Mouse (Mus musculus): Measurements from ENCODE around the gene Wnt2b. TPM values are rescaled to one million over a fixed set of nuclear protein-coding genes. Genes with fewer than 3 reads are reported as not detected.

The Wnt2b gene
- total RNA-seq, 2 experiments from 2014 or later, result 16.0 to 16.5 TPM

GRCm38 (mm10) chr3:104963331-104964276, 1.9 kb upstream of the Wnt2b start:
- no peak for DNase-seq

GRCm38 (mm10) chr3:104962866-104963265, 1.1 kb upstream of the Wnt2b start:
- DNase-seq, result no peak

GRCm38 (mm10) chr3:104962141-104962611, 455 bp upstream of the Wnt2b start:
- peak in 1 of 2 experiments; percentile 31 for DNase-seq

GRCm38 (mm10) chr3:104960026-104961000, 1.4 kb downstream of the Wnt2b start:
- no peak for DNase-seq

GRCm38 (mm10) chr3:104956131-104956581, 5.6 kb downstream of the Wnt2b start:
- DNase-seq, result no peak

- no peak for DNase-seq
Observed at GRCm38 (mm10) chr3:104954551-104954950, 7.2 kb downstream of the Wnt2b start.

- DNase-seq, result no peak
Observed at GRCm38 (mm10) chr3:104954137-104954536, 7.6 kb downstream of the Wnt2b start.

- DNase-seq, result no peak
Observed at GRCm38 (mm10) chr3:104952891-104953670, 8.6 kb downstream of the Wnt2b start.

- DNase-seq, result no peak
Observed at GRCm38 (mm10) chr3:104950926-104951325, 10.8 kb downstream of the Wnt2b start.

- no peak for DNase-seq
Observed at GRCm38 (mm10) chr3:104944894-104945293, 16.8 kb downstream of the Wnt2b start.

- no peak for DNase-seq
Observed at GRCm38 (mm10) chr3:104943333-104943732, 18.4 kb downstream of the Wnt2b start.

- no peak for DNase-seq
Observed at GRCm38 (mm10) chr3:104942682-104943081, 19.0 kb downstream of the Wnt2b start.

GRCm38 (mm10) chr3:104940691-104941090, 21.0 kb downstream of the Wnt2b start:
- DNase-seq, result no peak

GRCm38 (mm10) chr3:104938327-104938726, 23.4 kb downstream of the Wnt2b start:
- no peak for DNase-seq

- DNase-seq, result no peak
Observed at GRCm38 (mm10) chr3:104937728-104938305, 23.9 kb downstream of the Wnt2b start.

- no peak for DNase-seq
Observed at GRCm38 (mm10) chr3:104929385-104929784, 32.3 kb downstream of the Wnt2b start.

GRCm38 (mm10) chr3:104914986-104915385, 46.7 kb downstream of the Wnt2b start:
- DNase-seq, result no peak

- no peak for DNase-seq
Observed at GRCm38 (mm10) chr3:104909195-104909594, 52.5 kb downstream of the Wnt2b start.

GRCm38 (mm10) chr3:104906007-104906406, 55.7 kb downstream of the Wnt2b start:
- DNase-seq, result no peak

- no peak for DNase-seq
Observed at GRCm38 (mm10) chr3:104905389-104905788, 56.3 kb downstream of the Wnt2b start.

- no peak for DNase-seq
Observed at GRCm38 (mm10) chr3:104901154-104901553, 60.6 kb downstream of the Wnt2b start.
